Mouse (Mus musculus): Measurements from ENCODE around the gene Polr3g. TPM values are rescaled to one million over a fixed set of nuclear protein-coding genes. Genes with fewer than 3 reads are reported as not detected.
A peak's percentile ranks its signal among the peaks of the same experiment; 100 is the strongest.

The Polr3g gene
- polyA plus RNA-seq (2014; fragmentation: Nextera tagmentation; extraction: Ambion mirVana) = 17.6 and 20.0 TPM in 2 replicates

DNA sequence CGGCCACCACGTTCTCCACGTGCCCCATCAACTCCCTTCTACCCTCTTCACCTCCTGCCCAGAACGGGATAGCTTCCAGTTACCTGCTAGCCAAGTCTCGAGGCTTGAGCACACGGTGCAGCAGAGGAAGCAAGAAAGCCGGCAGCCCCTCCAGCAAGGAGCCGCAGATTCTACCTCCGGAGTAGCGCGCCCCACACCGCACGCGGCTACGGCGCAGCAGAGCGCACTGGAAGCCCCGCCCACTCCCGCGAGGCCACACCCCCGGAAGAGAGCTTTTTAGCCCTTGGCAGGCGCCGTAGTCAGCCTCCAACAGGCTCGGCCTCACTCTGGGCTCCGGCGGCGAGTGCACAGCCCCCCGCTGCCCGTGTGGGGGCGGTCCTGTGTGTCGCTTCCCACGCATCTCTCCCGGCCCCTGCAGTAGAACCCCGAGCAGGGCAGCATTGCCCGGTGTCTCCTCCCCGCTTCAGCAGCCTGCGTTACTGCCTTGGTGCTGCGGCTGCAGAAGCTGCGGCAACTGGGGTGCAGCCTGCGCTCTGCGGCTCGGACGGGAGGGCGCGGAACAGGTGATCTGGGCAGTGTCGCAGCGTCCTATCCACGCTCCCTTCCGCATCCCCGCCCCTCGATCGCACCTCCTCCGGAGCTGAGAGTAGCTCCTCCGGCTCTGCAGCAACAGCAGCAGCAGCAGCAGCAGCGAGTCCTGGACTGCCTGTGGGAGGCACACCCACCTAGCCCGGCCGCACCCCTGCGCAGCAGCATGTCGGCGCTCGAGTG, at the start of gene Polr3g, which contains the start of gene Mblac2:
Polr3g (minus strand) TSS at position 239 of the 771 bp plus-strand sequence.
Mblac2 (plus strand) TSS at position 567 of the 771 bp plus-strand sequence.
- H3K36me3 ChIP-seq (replicated peaks; ENCODE audit: control insufficient read depth, insufficient read depth, low read depth, low read length) = no peaks in the 10 kb centered on the region
- H3K27me3 ChIP-seq (ENCODE audit: control insufficient read depth, insufficient read depth, low read length) = no peaks in the 10 kb centered on the region
- DNase-seq (ENCODE audit: low spot score) = peak; percentile 96
- ATAC-seq (replicated peaks; ENCODE audit: insufficient number of reproducible peaks, low FRiP score, low TSS enrichment, low read depth) = peak; percentile 97
- H3K4me1 ChIP-seq (ENCODE audit: control insufficient read depth, insufficient read depth, low read length) = no peaks in the 10 kb centered on the region
- 0% methylated on average over 61 of the region's 61 CpGs for WGBS
- H3K9ac ChIP-seq (replicated peaks; ENCODE audit: low read length) = peak within 1 kb of the TSS; percentile 68
- H3K27ac ChIP-seq (replicated peaks; ENCODE audit: low read depth, low read length) = no peak within 1 kb of the TSS; the same call in 1 of the 2 replicates
- peak within 1 kb of the TSS; percentile 98 for H3K4me2 ChIP-seq (ENCODE audit: low read depth, low read length)
- peak within 1 kb of the TSS; percentile 70 for H3K4me3 ChIP-seq (ENCODE audit: low read depth, low read length)
- no peaks in the 10 kb centered on the region for H3K9me3 ChIP-seq (replicated peaks; ENCODE audit: control insufficient read depth, low read length)

DNA sequence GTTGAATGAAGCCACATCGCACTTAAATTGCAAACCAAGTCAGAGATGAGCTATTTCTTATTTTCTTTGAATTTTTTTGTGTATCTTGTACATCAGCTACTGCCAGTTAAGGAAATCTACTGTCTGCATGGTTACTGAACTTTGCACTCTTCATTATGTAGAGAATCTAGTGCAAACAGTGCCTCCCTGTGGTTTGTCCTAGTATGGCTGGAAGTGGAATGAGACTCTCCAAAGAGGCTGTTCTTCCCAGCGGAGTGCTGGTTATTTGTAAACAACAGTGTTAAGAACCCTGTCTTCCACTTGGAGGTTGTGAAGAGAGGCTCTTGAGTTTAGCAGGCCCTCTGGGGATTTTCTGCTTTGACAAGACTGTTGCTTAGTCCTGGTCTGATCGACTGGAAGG, 49.6 kb upstream of the Polr3g start:
- Histone ChIP-seq H3K4me3 (ENCODE audit: low read depth, low read length) (no peak overlapping the region), H3K4me2 (ENCODE audit: low read depth, low read length) (no peak overlapping the region), H3K9ac (replicated peaks; ENCODE audit: low read length) (no peak overlapping the region), H3K9me3 (replicated peaks; ENCODE audit: control insufficient read depth, low read length) (no peaks in the 10 kb centered on the region), H3K27ac (replicated peaks; ENCODE audit: low read depth, low read length) (no peak overlapping the region), H3K36me3 (replicated peaks; ENCODE audit: control insufficient read depth, insufficient read depth, low read depth, low read length) (no peaks in the 10 kb centered on the region), H3K4me1 (ENCODE audit: control insufficient read depth, insufficient read depth, low read length) (no peaks in the 10 kb centered on the region), H3K27me3 (ENCODE audit: control insufficient read depth, insufficient read depth, low read length) (no peaks in the 10 kb centered on the region)
- ATAC-seq (replicated peaks; ENCODE audit: insufficient number of reproducible peaks, low FRiP score, low TSS enrichment, low read depth) (no peak), DNase-seq (ENCODE audit: low spot score) (peak; percentile 69)
- 32% methylated on average over 3 of the region's 3 CpGs for WGBS

DNA sequence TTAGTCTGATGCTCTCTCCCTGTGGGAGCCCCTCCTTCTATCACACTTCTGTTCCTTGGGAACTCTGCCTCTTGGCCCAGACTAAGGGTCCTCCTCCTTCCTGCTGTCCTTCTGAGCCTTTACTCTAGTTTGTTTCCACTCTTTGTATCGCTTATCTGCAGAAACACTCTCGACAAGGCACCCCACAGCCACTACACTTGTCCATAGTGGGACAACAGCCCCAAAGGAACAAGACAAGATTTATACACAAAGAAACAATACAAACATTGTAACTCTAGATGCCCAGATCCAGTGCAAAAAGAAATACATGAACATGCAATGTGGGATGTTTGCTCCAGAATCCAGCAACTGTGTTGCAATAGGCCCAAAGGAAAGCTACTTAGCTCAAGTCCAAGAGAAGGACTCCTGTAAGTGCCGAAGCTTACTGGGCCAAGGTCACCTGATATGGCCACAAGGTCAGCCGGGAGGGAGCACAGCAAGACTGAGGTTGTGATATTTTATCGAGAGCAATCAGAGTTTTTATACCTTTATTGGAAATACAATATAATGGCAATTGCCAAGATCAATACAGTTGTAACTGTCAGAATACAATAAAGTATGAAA, 46.3 kb upstream of the Polr3g start:
- H3K4me2 ChIP-seq (ENCODE audit: low read depth, low read length) = no peak overlapping the region
- ATAC-seq (replicated peaks; ENCODE audit: insufficient number of reproducible peaks, low FRiP score, low TSS enrichment, low read depth) = no peak
- no peak for DNase-seq (ENCODE audit: low spot score)
- H3K27me3 ChIP-seq (ENCODE audit: control insufficient read depth, insufficient read depth, low read length) = no peaks in the 10 kb centered on the region
- no peaks in the 10 kb centered on the region for H3K9me3 ChIP-seq (replicated peaks; ENCODE audit: control insufficient read depth, low read length)
- WGBS = 82% methylated on average over 5 of the region's 5 CpGs
- H3K4me1 ChIP-seq (ENCODE audit: control insufficient read depth, insufficient read depth, low read length) = no peaks in the 10 kb centered on the region
- no peaks in the 10 kb centered on the region for H3K36me3 ChIP-seq (replicated peaks; ENCODE audit: control insufficient read depth, insufficient read depth, low read depth, low read length)
- no peak overlapping the region for H3K4me3 ChIP-seq (ENCODE audit: low read depth, low read length)
- H3K27ac ChIP-seq (replicated peaks; ENCODE audit: low read depth, low read length) = no peak overlapping the region
- no peak overlapping the region for H3K9ac ChIP-seq (replicated peaks; ENCODE audit: low read length)

DNA sequence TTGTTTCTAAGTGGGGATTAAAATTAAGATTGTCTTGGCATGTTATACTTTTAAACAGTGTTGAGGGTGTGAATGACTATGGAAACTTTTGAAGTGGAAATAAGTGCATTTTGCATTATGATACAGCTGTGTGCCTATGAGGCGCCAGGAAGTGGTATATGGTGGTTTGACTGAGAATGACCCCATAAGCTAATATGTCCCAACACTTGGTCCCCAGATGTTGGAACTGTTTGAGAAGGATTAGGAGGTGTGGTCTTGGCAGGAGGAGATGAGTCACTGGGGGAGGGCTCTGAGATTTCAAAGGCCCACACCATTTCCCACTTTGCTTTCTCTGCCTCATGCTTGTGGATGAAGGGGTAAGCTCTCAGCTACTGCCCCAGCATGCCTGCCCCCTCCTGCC, 44.5 kb upstream of the Polr3g start:
- DNase-seq (ENCODE audit: low spot score) = no peak
- Histone ChIP-seq H3K4me1 (ENCODE audit: control insufficient read depth, insufficient read depth, low read length) (no peaks in the 10 kb centered on the region), H3K36me3 (replicated peaks; ENCODE audit: control insufficient read depth, insufficient read depth, low read depth, low read length) (no peaks in the 10 kb centered on the region), H3K4me2 (ENCODE audit: low read depth, low read length) (no peak overlapping the region), H3K27me3 (ENCODE audit: control insufficient read depth, insufficient read depth, low read length) (no peaks in the 10 kb centered on the region), H3K9ac (replicated peaks; ENCODE audit: low read length) (no peak overlapping the region), H3K4me3 (ENCODE audit: low read depth, low read length) (no peak overlapping the region), H3K27ac (replicated peaks; ENCODE audit: low read depth, low read length) (no peak overlapping the region), H3K9me3 (replicated peaks; ENCODE audit: control insufficient read depth, low read length) (no peaks in the 10 kb centered on the region)
- whole genome bisulfite sequencing = 89% methylated on average over 1 of the region's 1 CpGs
- no peak for ATAC-seq (replicated peaks; ENCODE audit: insufficient number of reproducible peaks, low FRiP score, low TSS enrichment, low read depth)

DNA sequence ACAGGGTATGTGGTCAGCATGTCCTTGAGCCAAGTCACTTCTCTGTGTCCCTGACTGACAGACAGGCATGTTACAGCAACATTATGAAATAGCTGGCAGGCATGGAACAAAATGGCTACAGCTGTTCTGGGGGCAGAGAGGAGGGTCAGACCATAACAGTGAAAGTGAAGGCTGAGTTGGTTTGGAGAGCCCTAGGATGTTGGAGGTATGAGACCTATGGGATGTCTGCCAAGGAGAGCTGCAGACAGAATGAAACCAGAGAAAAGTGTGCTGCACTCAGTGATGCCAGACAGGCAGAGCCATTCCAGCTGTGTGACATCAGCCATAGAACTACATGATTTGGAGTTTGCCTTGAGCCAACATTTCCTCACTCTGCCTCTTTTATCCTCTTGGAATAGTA, 44.1 kb upstream of the Polr3g start:
- no peaks in the 10 kb centered on the region for H3K9me3 ChIP-seq (replicated peaks; ENCODE audit: control insufficient read depth, low read length)
- no peak for ATAC-seq (replicated peaks; ENCODE audit: insufficient number of reproducible peaks, low FRiP score, low TSS enrichment, low read depth)
- no peaks in the 10 kb centered on the region for H3K4me1 ChIP-seq (ENCODE audit: control insufficient read depth, insufficient read depth, low read length)
- no peak overlapping the region for H3K4me2 ChIP-seq (ENCODE audit: low read depth, low read length)
- H3K36me3 ChIP-seq (replicated peaks; ENCODE audit: control insufficient read depth, insufficient read depth, low read depth, low read length) = no peaks in the 10 kb centered on the region
- H3K4me3 ChIP-seq (ENCODE audit: low read depth, low read length) = no peak overlapping the region
- H3K9ac ChIP-seq (replicated peaks; ENCODE audit: low read length) = no peak overlapping the region
- no peak overlapping the region for H3K27ac ChIP-seq (replicated peaks; ENCODE audit: low read depth, low read length)
- H3K27me3 ChIP-seq (ENCODE audit: control insufficient read depth, insufficient read depth, low read length) = no peaks in the 10 kb centered on the region
- no peak for DNase-seq (ENCODE audit: low spot score)

DNA sequence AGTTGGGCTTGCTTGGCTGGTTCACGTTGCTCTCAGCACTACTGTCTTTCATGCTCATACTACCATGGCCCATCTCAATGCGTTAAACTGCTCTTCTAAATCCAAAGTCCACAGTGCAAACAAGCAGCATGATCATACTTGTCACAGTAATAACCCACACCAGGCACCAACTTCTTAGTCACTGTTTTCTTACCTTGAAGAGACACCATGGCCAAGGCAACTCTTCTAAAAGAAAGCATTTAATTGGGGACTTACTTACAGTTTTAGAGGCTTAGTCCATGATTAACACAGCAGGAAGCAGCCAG, 33.2 kb upstream of the Polr3g start:
- no peaks in the 10 kb centered on the region for H3K27me3 ChIP-seq (ENCODE audit: control insufficient read depth, insufficient read depth, low read length)
- H3K9me3 ChIP-seq (replicated peaks; ENCODE audit: control insufficient read depth, low read length) = no peaks in the 10 kb centered on the region
- DNase-seq (ENCODE audit: low spot score) (no peak), ATAC-seq (replicated peaks; ENCODE audit: insufficient number of reproducible peaks, low FRiP score, low TSS enrichment, low read depth) (no peak)
- 29% methylated on average over 2 of the region's 2 CpGs for WGBS
- no peaks in the 10 kb centered on the region for H3K36me3 ChIP-seq (replicated peaks; ENCODE audit: control insufficient read depth, insufficient read depth, low read depth, low read length)
- no peaks in the 10 kb centered on the region for H3K4me1 ChIP-seq (ENCODE audit: control insufficient read depth, insufficient read depth, low read length)
- H3K27ac ChIP-seq (replicated peaks; ENCODE audit: low read depth, low read length) = no peak overlapping the region
- H3K9ac ChIP-seq (replicated peaks; ENCODE audit: low read length) = no peak overlapping the region
- H3K4me3 ChIP-seq (ENCODE audit: low read depth, low read length) = no peak overlapping the region
- H3K4me2 ChIP-seq (ENCODE audit: low read depth, low read length) = no peak overlapping the region

DNA sequence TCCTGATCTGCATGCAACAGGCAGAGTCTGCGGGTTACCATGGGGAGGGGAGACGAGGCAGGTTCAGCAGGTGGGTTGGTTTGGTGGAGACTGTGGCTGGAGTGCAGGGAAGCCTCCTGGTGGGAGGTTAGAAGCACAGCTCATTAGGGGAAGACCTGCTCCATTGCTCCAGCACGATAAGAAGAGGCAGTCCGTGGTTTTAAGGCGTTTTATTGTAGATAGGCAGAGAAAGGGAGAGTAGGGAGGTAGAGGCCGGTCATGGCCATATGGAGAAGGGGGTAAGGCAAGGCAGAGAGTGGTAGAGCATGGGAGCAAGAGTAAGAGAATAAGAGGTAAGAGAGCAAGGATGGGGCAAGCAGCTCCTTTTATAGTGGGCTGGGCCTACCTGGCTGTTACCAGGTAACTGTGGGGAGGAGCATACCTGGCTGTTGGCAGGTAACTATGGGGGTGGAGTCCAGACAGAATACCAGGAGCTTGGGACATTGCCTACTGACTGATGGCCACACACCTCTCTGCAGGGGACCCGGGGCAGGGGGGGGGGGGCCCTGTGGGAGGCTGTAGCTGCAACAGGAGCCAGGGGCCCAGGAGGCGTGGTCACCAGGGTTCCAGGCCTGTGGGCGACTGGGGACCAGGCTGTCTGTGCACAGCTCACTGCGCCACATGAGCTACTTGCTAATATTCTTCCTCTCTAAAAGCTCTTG, 32.7 kb upstream of the Polr3g start:
- Histone ChIP-seq H3K27me3 (ENCODE audit: control insufficient read depth, insufficient read depth, low read length) (no peaks in the 10 kb centered on the region), H3K4me2 (ENCODE audit: low read depth, low read length) (no peak overlapping the region), H3K36me3 (replicated peaks; ENCODE audit: control insufficient read depth, insufficient read depth, low read depth, low read length) (no peaks in the 10 kb centered on the region), H3K9ac (replicated peaks; ENCODE audit: low read length) (no peak overlapping the region), H3K4me3 (ENCODE audit: low read depth, low read length) (no peak overlapping the region), H3K27ac (replicated peaks; ENCODE audit: low read depth, low read length) (no peak overlapping the region), H3K9me3 (replicated peaks; ENCODE audit: control insufficient read depth, low read length) (no peaks in the 10 kb centered on the region), H3K4me1 (ENCODE audit: control insufficient read depth, insufficient read depth, low read length) (no peaks in the 10 kb centered on the region)
- no peak for DNase-seq (ENCODE audit: low spot score)
- no peak for ATAC-seq (replicated peaks; ENCODE audit: insufficient number of reproducible peaks, low FRiP score, low TSS enrichment, low read depth)
- WGBS = 47% methylated on average over 10 of the region's 10 CpGs

DNA sequence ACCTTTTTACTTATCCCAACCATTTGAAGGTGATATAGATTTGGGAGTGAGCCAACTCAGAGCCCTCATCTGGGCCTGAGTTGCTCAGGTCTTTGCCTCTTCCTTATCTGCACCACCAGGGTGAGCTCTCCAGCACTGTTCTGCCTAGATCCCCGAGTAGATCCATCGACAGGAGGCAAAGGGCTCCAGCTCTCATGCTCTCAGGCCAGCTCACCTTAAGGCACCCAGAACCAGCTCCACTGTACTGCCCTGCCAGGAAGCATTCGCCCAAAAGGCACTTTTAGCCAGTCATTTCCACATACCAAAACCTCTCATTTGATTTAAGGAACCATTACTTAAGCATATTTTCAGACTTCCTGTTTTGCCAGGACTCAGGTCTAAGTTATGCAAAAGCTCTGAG, 30.1 kb upstream of the Polr3g start:
- Histone ChIP-seq H3K27ac (replicated peaks; ENCODE audit: low read depth, low read length) (no peak overlapping the region), H3K9ac (replicated peaks; ENCODE audit: low read length) (no peak overlapping the region), H3K4me1 (ENCODE audit: control insufficient read depth, insufficient read depth, low read length) (no peaks in the 10 kb centered on the region), H3K4me2 (ENCODE audit: low read depth, low read length) (no peak overlapping the region), H3K36me3 (replicated peaks; ENCODE audit: control insufficient read depth, insufficient read depth, low read depth, low read length) (no peaks in the 10 kb centered on the region), H3K9me3 (replicated peaks; ENCODE audit: control insufficient read depth, low read length) (no peaks in the 10 kb centered on the region), H3K4me3 (ENCODE audit: low read depth, low read length) (no peak overlapping the region), H3K27me3 (ENCODE audit: control insufficient read depth, insufficient read depth, low read length) (no peaks in the 10 kb centered on the region)
- no peak for ATAC-seq (replicated peaks; ENCODE audit: insufficient number of reproducible peaks, low FRiP score, low TSS enrichment, low read depth)
- no peak for DNase-seq (ENCODE audit: low spot score)
- 71% methylated on average over 3 of the region's 3 CpGs for WGBS
